Mouse (Mus musculus) hindbrain, embryonic 13.5 days (tissue): ENCODE results near the gene Bach2. TPM values are rescaled to one million over a fixed set of nuclear protein-coding genes. Genes with fewer than 3 reads are reported as not detected.

ENCODE experiments used
- ATAC-seq: fragments of 200-750 bp; cut with Nextera tagmentation; 2 replicates; pipeline ENCODE4 v1.8.0; 2017; ENCODE audit warnings: moderate TSS enrichment; ENCODE audit not compliant: low FRiP score
- H3K27ac ChIP-seq: fragments of 300-500 bp; sonication (generic); 2 replicates; pipeline ENCODE4 v1.5.1; 2015; ENCODE audit warnings: inconsistent platforms, mild to moderate bottlenecking, moderate library complexity
- H3K27me3 ChIP-seq: fragments of 300-500 bp; sonication (generic); 2 replicates; pipeline ENCODE4 v1.6.1; 2015; ENCODE audit warnings: mild to moderate bottlenecking, inconsistent platforms
- H3K36me3 ChIP-seq: fragments of 300-500 bp; sonication (generic); 2 replicates; pipeline ENCODE4 v1.6.1; 2015; ENCODE audit warnings: mild to moderate bottlenecking, inconsistent platforms
- H3K4me1 ChIP-seq: fragments of 300-500 bp; sonication (generic); replicated peaks from 2 replicates; pipeline ENCODE4 v1.6.1; 2015; ENCODE audit warnings: inconsistent platforms
- H3K4me2 ChIP-seq: fragments of 300-500 bp; sonication (generic); 2 replicates; pipeline ENCODE4 v1.6.1; 2015; ENCODE audit warnings: inconsistent platforms, mild to moderate bottlenecking, moderate library complexity
- H3K4me3 ChIP-seq: fragments of 300-500 bp; sonication (generic); 2 replicates; pipeline ENCODE4 v1.5.1; 2015; ENCODE audit warnings: mild to moderate bottlenecking, inconsistent platforms
- H3K9ac ChIP-seq: fragments of 300-500 bp; sonication (generic); 2 replicates; pipeline ENCODE4 v1.6.1; 2015; ENCODE audit warnings: mild to moderate bottlenecking, inconsistent platforms
- H3K9me3 ChIP-seq: fragments of 300-500 bp; sonication (generic); 2 replicates; pipeline ENCODE4 v1.6.1; 2016; ENCODE audit warnings: inconsistent platforms
- WGBS: fragments of 180-500 bp; shearing (Covaris S2); methylation state at CpG from one replicate; pipeline ENCODE4 v1.1.7; 2015; 5-methylcytosine and 5-hydroxymethylcytosine counted together
- polyA plus RNA-seq: library from polyadenylated mRNA; unstranded; fragments of >200 nt; fragmentation: Nextera tagmentation; extraction: Ambion mirVana; gene quantifications from 2 replicates; pipeline ENCODE4 v1.2.1, GENCODE M21; 2015

Bach2 gene
- polyA plus RNA-seq, 1 experiment from 2014 or later: 28.5 TPM

- H3K4me3 ChIP-seq: no peak overlapping the region
- H3K4me1 ChIP-seq: peaks cover 36% of the 10 kb centered on the region
- H3K4me2 ChIP-seq: no peak overlapping the region
- H3K27ac ChIP-seq: peak overlapping the region; percentile 63; the same call in 1 of the 2 replicates
- H3K9me3 ChIP-seq: no peaks in the 10 kb centered on the region
- no peaks in the 10 kb centered on the region for H3K27me3 ChIP-seq
- WGBS: 81% methylated on average over 8 of the region's 8 CpGs
- H3K9ac ChIP-seq: no peak overlapping the region
- ATAC-seq: no peak
- H3K36me3 ChIP-seq: peaks cover 4% of the 10 kb centered on the region; the same call in 1 of the 2 replicates
Measured at GRCm38 (mm10) chr4:32421570-32421969, 183.0 kb downstream of the Bach2 start.

- 55% methylated on average over 4 of the region's 4 CpGs for WGBS
- H3K4me1 ChIP-seq: peaks cover 45% of the 10 kb centered on the region
- no peak for ATAC-seq
- no peak overlapping the region for H3K4me3 ChIP-seq
- H3K27me3 ChIP-seq: no peaks in the 10 kb centered on the region
- no peaks in the 10 kb centered on the region for H3K9me3 ChIP-seq
- H3K9ac ChIP-seq: no peak overlapping the region
- H3K27ac ChIP-seq: peak overlapping the region; percentile 63
- H3K36me3 ChIP-seq: peaks cover 4% of the 10 kb centered on the region; the same call in 1 of the 2 replicates
- no peak overlapping the region for H3K4me2 ChIP-seq
Measured at GRCm38 (mm10) chr4:32422427-32422826, 183.8 kb downstream of the Bach2 start.

- H3K27ac ChIP-seq: no peak overlapping the region
- no peak for ATAC-seq
- peaks cover 57% of the 10 kb centered on the region for H3K4me1 ChIP-seq
Measured at GRCm38 (mm10) chr4:32423667-32424066, 185.1 kb downstream of the Bach2 start.

GRCm38 (mm10) chr4:32424434-32424833 is 185.8 kb downstream of the Bach2 start:
- H3K4me3 ChIP-seq: no peak overlapping the region
- H3K9ac ChIP-seq: no peak overlapping the region
- H3K27me3 ChIP-seq: no peaks in the 10 kb centered on the region
- 84% methylated on average over 7 of the region's 7 CpGs for WGBS
- H3K36me3 ChIP-seq: no peaks in the 10 kb centered on the region
- no peak for ATAC-seq
- H3K27ac ChIP-seq: no peak overlapping the region
- H3K4me2 ChIP-seq: no peak overlapping the region
- H3K9me3 ChIP-seq: no peaks in the 10 kb centered on the region
- peaks cover 65% of the 10 kb centered on the region for H3K4me1 ChIP-seq

More at GRCm38 (mm10) chr4:32423667-32424066, 185.1 kb downstream of the Bach2 start:
- no peak overlapping the region for H3K4me3 ChIP-seq
- H3K27me3 ChIP-seq: no peaks in the 10 kb centered on the region
- H3K36me3 ChIP-seq: no peaks in the 10 kb centered on the region
- no peak overlapping the region for H3K9ac ChIP-seq
- H3K9me3 ChIP-seq: no peaks in the 10 kb centered on the region
- 92% methylated on average over 5 of the region's 5 CpGs for WGBS
- H3K4me2 ChIP-seq: no peak overlapping the region

- no peak overlapping the region for H3K4me2 ChIP-seq
- 90% methylated on average over 7 of the region's 7 CpGs for WGBS
- H3K27me3 ChIP-seq: no peaks in the 10 kb centered on the region
- H3K27ac ChIP-seq: no peak overlapping the region
- H3K4me3 ChIP-seq: no peak overlapping the region
- H3K9ac ChIP-seq: no peak overlapping the region
- no peak for ATAC-seq
- H3K9me3 ChIP-seq: no peaks in the 10 kb centered on the region
- peaks cover 71% of the 10 kb centered on the region for H3K4me1 ChIP-seq
- no peaks in the 10 kb centered on the region for H3K36me3 ChIP-seq
Measured at GRCm38 (mm10) chr4:32425060-32425459, 186.5 kb downstream of the Bach2 start.

GRCm38 (mm10) chr4:32425641-32426040 is 187.0 kb downstream of the Bach2 start:
- no peaks in the 10 kb centered on the region for H3K36me3 ChIP-seq
- H3K9ac ChIP-seq: no peak overlapping the region
- no peak overlapping the region for H3K27ac ChIP-seq
- ATAC-seq: no peak
- no peaks in the 10 kb centered on the region for H3K27me3 ChIP-seq
- no peak overlapping the region for H3K4me3 ChIP-seq
- H3K9me3 ChIP-seq: no peaks in the 10 kb centered on the region
- peaks cover 77% of the 10 kb centered on the region for H3K4me1 ChIP-seq
- WGBS: 92% methylated on average over 3 of the region's 3 CpGs
- no peak overlapping the region for H3K4me2 ChIP-seq

- Histone ChIP-seq H3K9me3 (no peaks in the 10 kb centered on the region), H3K36me3 (no peaks in the 10 kb centered on the region), H3K27me3 (no peaks in the 10 kb centered on the region), H3K4me3 (no peak overlapping the region), H3K9ac (peak overlapping the region; percentile 31; the same call in 1 of the 2 replicates), H3K27ac (peak overlapping the region; percentile 85), H3K4me1 (peaks cover 85% of the 10 kb centered on the region), H3K4me2 (peak overlapping the region; percentile 18)
- peak; percentile 41; the same call in 1 of the 2 replicates for ATAC-seq
- 63% methylated on average over 27 of the region's 27 CpGs for WGBS
Measured at GRCm38 (mm10) chr4:32426779-32427577, 188.4 kb downstream of the Bach2 start.

GRCm38 (mm10) chr4:32428738-32429137 is 190.1 kb downstream of the Bach2 start:
- H3K9me3 ChIP-seq: no peaks in the 10 kb centered on the region
- 43% methylated on average over 9 of the region's 9 CpGs for WGBS
- no peaks in the 10 kb centered on the region for H3K36me3 ChIP-seq
- H3K4me3 ChIP-seq: no peak overlapping the region
- H3K4me1 ChIP-seq: peaks cover 87% of the 10 kb centered on the region
- H3K4me2 ChIP-seq: no peak overlapping the region
- H3K27ac ChIP-seq: peak overlapping the region; percentile 85
- no peaks in the 10 kb centered on the region for H3K27me3 ChIP-seq
- peak; percentile 28; the same call in 1 of the 2 replicates for ATAC-seq
- no peak overlapping the region; the same call in 1 of the 2 replicates for H3K9ac ChIP-seq

- 69% methylated on average over 11 of the region's 11 CpGs for WGBS
- H3K9me3 ChIP-seq: no peaks in the 10 kb centered on the region
- no peak overlapping the region for H3K4me2 ChIP-seq
- H3K9ac ChIP-seq: no peak overlapping the region
- H3K27ac ChIP-seq: peak overlapping the region; percentile 85
- H3K4me3 ChIP-seq: no peak overlapping the region
- peaks cover 86% of the 10 kb centered on the region for H3K4me1 ChIP-seq
- no peaks in the 10 kb centered on the region for H3K27me3 ChIP-seq
- no peak for ATAC-seq
- H3K36me3 ChIP-seq: no peaks in the 10 kb centered on the region
Measured at GRCm38 (mm10) chr4:32430136-32430535, 191.5 kb downstream of the Bach2 start.

- H3K4me3 ChIP-seq: no peak overlapping the region
- WGBS: 6% methylated on average over 7 of the region's 7 CpGs
- peaks cover 95% of the 10 kb centered on the region for H3K4me1 ChIP-seq
- ATAC-seq: peak; percentile 43
- H3K9me3 ChIP-seq: no peaks in the 10 kb centered on the region
- no peaks in the 10 kb centered on the region for H3K36me3 ChIP-seq
- peak overlapping the region; percentile 41 for H3K4me2 ChIP-seq
- no peaks in the 10 kb centered on the region for H3K27me3 ChIP-seq
- peak overlapping the region; percentile 51 for H3K9ac ChIP-seq
- peak overlapping the region; percentile 85 for H3K27ac ChIP-seq
Measured at GRCm38 (mm10) chr4:32430981-32431380, 192.4 kb downstream of the Bach2 start.

GRCm38 (mm10) chr4:32432271-32432781 is 193.7 kb downstream of the Bach2 start:
- ATAC-seq: peak; percentile 17; the same call in 1 of the 2 replicates
- Histone ChIP-seq H3K9ac (0 out of 2 replicates have a peak overlapping the region, but pooled peaks have one; percentile 2), H3K27ac (peak overlapping the region; percentile 85), H3K36me3 (no peaks in the 10 kb centered on the region), H3K27me3 (no peaks in the 10 kb centered on the region), H3K4me3 (no peak overlapping the region), H3K4me2 (peak overlapping the region; percentile 13; the same call in 1 of the 2 replicates), H3K4me1 (peaks cover 88% of the 10 kb centered on the region), H3K9me3 (no peaks in the 10 kb centered on the region)
- WGBS: 16% methylated on average over 10 of the region's 10 CpGs

GRCm38 (mm10) chr4:32432945-32433344 is 194.3 kb downstream of the Bach2 start:
- H3K9me3 ChIP-seq: no peaks in the 10 kb centered on the region
- WGBS: 28% methylated on average over 6 of the region's 6 CpGs
- H3K27me3 ChIP-seq: no peaks in the 10 kb centered on the region
- no peaks in the 10 kb centered on the region for H3K36me3 ChIP-seq
- peaks cover 82% of the 10 kb centered on the region for H3K4me1 ChIP-seq
- no peak overlapping the region for H3K4me2 ChIP-seq
- no peak for ATAC-seq
- H3K4me3 ChIP-seq: no peak overlapping the region
- H3K27ac ChIP-seq: peak overlapping the region; percentile 85
- H3K9ac ChIP-seq: no peak overlapping the region
